Mouse (Mus musculus) kidney, adult 2 months (tissue): ENCODE measurements at regions not wholly inside any gene's neighbourhood (a gene's known extent, or its start where the extent isn't known, plus 50 kb on each side); places are given as distances from the start of the nearest gene placed in this dataset.
A peak's percentile ranks its signal among the peaks of the same experiment; 100 is the strongest.

Experiments used
- DNase-seq: peaks from one replicate; pipeline ENCODE4 v3.0.0; 2021
- H3K27ac ChIP-seq: fragments of 200-500 bp; 2 replicates; pipeline ENCODE4 v1.5.1; 2012; ENCODE audit warnings: low read depth, low read length, control low read depth, inconsistent platforms; ENCODE audit not compliant: insufficient read depth
- H3K27me3 ChIP-seq: fragments of 200-500 bp; replicated peaks from 2 replicates; pipeline ENCODE4 v1.6.1; 2012; ENCODE audit warnings: mild to moderate bottlenecking, moderate library complexity, low read length, inconsistent platforms; ENCODE audit not compliant: control insufficient read depth, insufficient read depth
- H3K36me3 ChIP-seq: fragments of 200-500 bp; 2 replicates; pipeline ENCODE4 v1.6.1; 2012; ENCODE audit warnings: mild to moderate bottlenecking, moderate library complexity, low read length, inconsistent platforms; ENCODE audit not compliant: control insufficient read depth, insufficient read depth
- H3K4me1 ChIP-seq: fragments of 200-500 bp; 2 replicates; pipeline ENCODE4 v1.6.1; 2011; ENCODE audit warnings: low read length; ENCODE audit not compliant: control insufficient read depth, insufficient read depth
- H3K4me3 ChIP-seq: fragments of 200-500 bp; 2 replicates; pipeline ENCODE4 v1.5.1; 2011; ENCODE audit warnings: mild to moderate bottlenecking, low read depth, low read length, control low read depth; ENCODE audit not compliant: insufficient read depth
- CTCF ChIP-seq: fragments of 200-500 bp; conservative IDR thresholded peaks from 2 replicates; pipeline ENCODE4 v1.5.1; 2011; ENCODE audit warnings: low read depth, mild to moderate bottlenecking, control low read depth, low read length, moderate library complexity, mixed read lengths; ENCODE audit not compliant: insufficient read depth, insufficient read length
- POLR2A ChIP-seq: fragments of 200-500 bp; IDR thresholded peaks from one replicate; pipeline ENCODE4 v1.6.1; 2011; ENCODE audit warnings: low read depth, low read length, control low read depth
- whole genome bisulfite sequencing: fragments of 180-500 bp; shearing (Covaris S2); methylation state at CpG from one replicate; pipeline ENCODE4 v1.1.7; 2018; 5-methylcytosine and 5-hydroxymethylcytosine counted together

DNA sequence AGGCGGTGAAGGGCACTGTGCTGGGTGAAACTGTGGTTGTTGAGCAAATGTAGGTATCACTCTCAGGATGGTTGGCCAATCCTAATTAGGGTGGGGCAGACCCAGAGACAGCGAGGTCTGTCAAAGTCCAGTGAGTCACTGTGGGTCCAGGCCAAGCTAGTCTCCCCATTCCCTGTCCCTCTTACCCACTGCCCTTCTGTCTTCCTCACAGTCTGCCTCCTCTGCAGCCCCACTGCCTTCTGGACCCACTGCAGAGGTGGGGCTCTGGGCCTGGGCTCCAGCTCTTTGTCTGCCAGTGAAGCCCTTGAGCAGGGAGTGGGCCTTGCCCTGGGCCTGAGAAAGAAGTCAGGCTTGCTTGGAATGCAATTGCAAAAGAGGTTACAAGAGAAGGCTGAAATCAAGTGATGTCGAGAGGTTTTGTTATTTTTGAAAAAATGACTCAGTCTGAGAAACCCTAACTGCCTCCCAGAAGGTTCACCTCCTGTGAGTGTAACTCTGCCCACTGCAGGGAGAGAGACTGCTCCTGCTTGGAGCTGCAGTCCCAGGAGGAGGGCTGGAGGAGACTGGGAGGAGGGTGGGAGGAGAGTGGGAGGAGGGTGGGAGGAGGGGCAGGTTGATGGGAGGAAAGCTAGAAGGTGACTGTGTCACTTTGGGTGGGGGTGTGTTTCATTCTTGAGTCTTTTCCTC lies 193.3 kb downstream of the 4933412E24Rik start:
- 51% methylated on average over 3 of the region's 3 CpGs for WGBS
- TF ChIP-seq POLR2A, result no peak
- no peak for TF ChIP-seq CTCF
- H3K4me1 ChIP-seq, result peaks cover 4% of the 10 kb centered on the region; the same call in 1 of the 2 replicates
- no peaks in the 10 kb centered on the region for H3K27me3 ChIP-seq
- no peaks in the 10 kb centered on the region for H3K36me3 ChIP-seq
- H3K27ac ChIP-seq, result no peak overlapping the region
- no peak overlapping the region for H3K4me3 ChIP-seq
- peak; percentile 35 for DNase-seq

DNA sequence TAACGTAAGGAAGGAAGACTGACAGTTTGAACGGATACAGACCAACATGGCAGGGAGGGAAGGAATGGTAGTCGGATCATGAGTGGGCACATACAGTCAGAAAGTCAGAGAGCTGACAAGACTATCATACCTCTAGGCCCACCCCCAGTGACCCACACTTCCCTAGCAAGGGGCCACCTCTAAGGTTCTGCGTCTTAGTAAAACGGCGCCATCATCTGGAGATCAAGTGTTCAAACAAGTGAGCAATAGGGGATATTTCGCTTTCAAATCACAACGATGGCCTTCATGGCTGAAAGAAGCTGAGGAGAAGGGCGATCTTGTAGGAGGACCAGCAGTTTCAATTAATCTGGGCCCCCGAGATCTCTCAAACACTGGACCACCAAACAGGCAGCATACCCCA lies 196.1 kb downstream of the 4933412E24Rik start:
- WGBS, result 83% methylated on average over 10 of the region's 10 CpGs

GRCm38 (mm10) chr15:59816031-59816430 lies 200.4 kb downstream of the 4933412E24Rik start:
- DNase-seq, result no peak
- H3K27me3 ChIP-seq, result no peaks in the 10 kb centered on the region
- no peaks in the 10 kb centered on the region for H3K36me3 ChIP-seq
- H3K27ac ChIP-seq, result no peak overlapping the region
- 95% methylated on average over 8 of the region's 8 CpGs for WGBS
- no peak overlapping the region for H3K4me3 ChIP-seq
- no peaks in the 10 kb centered on the region for H3K4me1 ChIP-seq
- TF ChIP-seq CTCF (no peak), POLR2A (no peak)

More for the DNA sequence above, 196.1 kb downstream of the 4933412E24Rik start:
- H3K27me3 ChIP-seq, result no peaks in the 10 kb centered on the region
- H3K4me1 ChIP-seq, result no peaks in the 10 kb centered on the region
- H3K36me3 ChIP-seq, result no peaks in the 10 kb centered on the region
- no peak for DNase-seq
- no peak overlapping the region for H3K4me3 ChIP-seq
- no peak overlapping the region for H3K27ac ChIP-seq
- no peak for TF ChIP-seq CTCF

DNA sequence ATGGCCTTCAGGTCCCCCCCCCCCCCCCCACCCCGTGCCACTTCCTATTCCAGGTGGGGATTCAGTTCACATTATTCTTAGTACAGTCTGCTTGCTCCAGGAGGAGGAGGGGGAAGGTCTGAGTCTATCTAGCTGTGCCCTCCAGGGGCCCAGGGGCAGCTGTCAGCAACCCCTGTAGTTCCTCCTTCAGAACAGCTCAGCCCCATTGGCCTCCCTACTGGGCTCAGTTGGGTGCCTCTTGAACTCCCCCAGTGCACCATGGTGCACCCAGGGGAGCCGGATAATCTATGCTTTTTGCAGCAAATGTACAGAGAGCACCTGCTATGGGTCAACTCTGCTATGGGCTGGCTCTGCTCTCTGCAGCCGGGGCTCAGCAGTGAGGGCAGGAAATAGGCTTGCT lies 204.8 kb downstream of the 4933412E24Rik start:
- DNase-seq, result no peak
- Histone ChIP-seq H3K36me3 (no peaks in the 10 kb centered on the region), H3K4me1 (no peaks in the 10 kb centered on the region), H3K27ac (no peak overlapping the region), H3K4me3 (no peak overlapping the region), H3K27me3 (no peaks in the 10 kb centered on the region)
- TF ChIP-seq CTCF, result no peak
- TF ChIP-seq POLR2A, result no peak
- 54% methylated on average over 3 of the region's 3 CpGs for WGBS

DNA sequence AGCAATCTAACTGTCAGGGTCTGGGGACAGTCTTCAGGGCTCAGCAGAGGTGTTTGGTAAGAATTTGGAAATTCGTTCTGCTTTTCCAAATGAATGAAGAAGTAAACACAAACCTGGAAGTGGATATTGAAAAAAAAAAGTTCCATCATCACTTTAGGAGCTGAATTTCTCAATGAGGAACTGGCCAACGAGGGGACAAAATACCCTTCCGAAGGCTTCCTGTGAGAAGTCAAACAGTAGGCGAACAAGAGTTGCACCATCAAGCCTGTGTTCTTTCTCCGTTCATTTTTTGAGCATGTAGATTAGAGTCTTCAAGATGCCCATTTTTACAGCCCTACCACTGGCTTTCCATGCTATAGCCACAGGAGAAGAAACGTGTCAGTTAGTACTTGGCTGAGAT lies 207.1 kb downstream of the 4933412E24Rik start:
- Histone ChIP-seq H3K27ac (no peak overlapping the region), H3K4me1 (no peaks in the 10 kb centered on the region; the same call in 1 of the 2 replicates), H3K27me3 (no peaks in the 10 kb centered on the region), H3K4me3 (no peak overlapping the region), H3K36me3 (no peaks in the 10 kb centered on the region)
- DNase-seq, result no peak
- TF ChIP-seq CTCF (no peak), POLR2A (no peak)
- 89% methylated on average over 6 of the region's 6 CpGs for WGBS

DNA sequence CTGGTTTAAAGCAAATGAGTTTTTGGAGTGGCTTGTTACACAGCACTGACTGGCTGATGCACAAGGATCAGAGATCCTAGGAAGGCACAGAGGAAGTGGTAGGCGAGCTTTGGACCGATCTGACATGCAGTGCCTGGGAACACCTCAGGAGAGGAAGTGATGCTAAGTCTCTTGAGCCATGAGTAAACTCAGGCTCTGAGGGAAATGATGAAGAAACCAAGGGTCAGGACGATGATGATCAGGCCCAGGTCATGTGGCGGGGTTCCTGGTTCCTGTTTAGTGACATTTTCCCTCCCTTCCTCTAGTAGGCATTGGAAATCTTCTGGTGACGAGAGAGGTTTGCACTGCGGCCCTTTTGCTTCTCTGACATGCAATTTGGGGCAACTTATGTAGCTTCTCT lies 208.7 kb downstream of the 4933412E24Rik start:
- no peaks in the 10 kb centered on the region for H3K27me3 ChIP-seq
- no peak for DNase-seq
- no peaks in the 10 kb centered on the region; the same call in 1 of the 2 replicates for H3K4me1 ChIP-seq
- no peaks in the 10 kb centered on the region for H3K36me3 ChIP-seq
- TF ChIP-seq POLR2A (no peak), CTCF (no peak)
- 95% methylated on average over 6 of the region's 6 CpGs for WGBS
- no peak overlapping the region for H3K4me3 ChIP-seq
- H3K27ac ChIP-seq, result no peak overlapping the region

- 89% methylated on average over 2 of the region's 2 CpGs for WGBS
These were observed 210.6 kb downstream of the 4933412E24Rik start for GRCm38 (mm10) chr15:59805771-59806170.

More at GRCm38 (mm10) chr15:59805771-59806170, 210.6 kb downstream of the 4933412E24Rik start:
- Histone ChIP-seq H3K27me3 (no peaks in the 10 kb centered on the region), H3K36me3 (no peaks in the 10 kb centered on the region), H3K4me3 (no peak overlapping the region), H3K4me1 (no peaks in the 10 kb centered on the region; the same call in 1 of the 2 replicates), H3K27ac (no peak overlapping the region)
- peak; percentile 20 for DNase-seq
- TF ChIP-seq POLR2A (no peak), CTCF (peak; percentile 17; the same call in 1 of the 2 replicates)
